Mouse (Mus musculus) adrenal gland, adult 8-10 months (tissue): ENCODE data around the gene Cyp1a2. TPM values are rescaled to one million over a fixed set of nuclear protein-coding genes. Genes with fewer than 3 reads are reported as not detected.
A peak's percentile ranks its signal among the peaks of the same experiment; 100 is the strongest.

Experiments used
- DNase-seq: peaks from one replicate; pipeline ENCODE4 v3.0.0; 2022
- total RNA-seq, 4 experiments: library from RNA; stranded (reverse); gene quantifications; 2 replicates each; pipeline ENCODE4 v1.2.4; 2022

The Cyp1a2 gene
- total RNA-seq, 4 experiments from 2014 or later: 0.19 to 0.49 TPM; not detected in 2

GRCm38 (mm10) chr9:57644944-57645893 is 38.3 kb downstream of the Cyp1a2 start:
- DNase-seq: peak; percentile 91

- DNase-seq: peak; percentile 47
These were observed 39.0 kb downstream of the Cyp1a2 start for GRCm38 (mm10) chr9:57644442-57644943.

- DNase-seq: no peak
These were observed 39.7 kb downstream of the Cyp1a2 start for GRCm38 (mm10) chr9:57643856-57644180.

GRCm38 (mm10) chr9:57643169-57643855 is 40.2 kb downstream of the Cyp1a2 start:
- no peak for DNase-seq

- DNase-seq: no peak
These were observed 41.5 kb downstream of the Cyp1a2 start for GRCm38 (mm10) chr9:57641775-57642550.

- DNase-seq: no peak
These were observed 42.5 kb downstream of the Cyp1a2 start for GRCm38 (mm10) chr9:57641022-57641421.

GRCm38 (mm10) chr9:57640384-57640783 is 43.1 kb downstream of the Cyp1a2 start:
- peak; percentile 47 for DNase-seq

- no peak for DNase-seq
These were observed 43.7 kb downstream of the Cyp1a2 start for GRCm38 (mm10) chr9:57639661-57640328.

GRCm38 (mm10) chr9:57638651-57639459 is 44.6 kb downstream of the Cyp1a2 start:
- no peak for DNase-seq

GRCm38 (mm10) chr9:57637741-57638322 is 45.7 kb downstream of the Cyp1a2 start:
- DNase-seq: no peak

GRCm38 (mm10) chr9:57637272-57637671 is 46.2 kb downstream of the Cyp1a2 start:
- DNase-seq: no peak

- no peak for DNase-seq
These were observed 50.0 kb downstream of the Cyp1a2 start for GRCm38 (mm10) chr9:57633481-57634024.

GRCm38 (mm10) chr9:57629118-57629874 is 54.2 kb downstream of the Cyp1a2 start:
- no peak for DNase-seq

GRCm38 (mm10) chr9:57628717-57629116 is 54.8 kb downstream of the Cyp1a2 start:
- DNase-seq: no peak

GRCm38 (mm10) chr9:57627892-57628291 is 55.6 kb downstream of the Cyp1a2 start:
- DNase-seq: no peak

- DNase-seq: no peak
These were observed 56.3 kb downstream of the Cyp1a2 start for GRCm38 (mm10) chr9:57627191-57627590.
